In the genomic region with DNA sequence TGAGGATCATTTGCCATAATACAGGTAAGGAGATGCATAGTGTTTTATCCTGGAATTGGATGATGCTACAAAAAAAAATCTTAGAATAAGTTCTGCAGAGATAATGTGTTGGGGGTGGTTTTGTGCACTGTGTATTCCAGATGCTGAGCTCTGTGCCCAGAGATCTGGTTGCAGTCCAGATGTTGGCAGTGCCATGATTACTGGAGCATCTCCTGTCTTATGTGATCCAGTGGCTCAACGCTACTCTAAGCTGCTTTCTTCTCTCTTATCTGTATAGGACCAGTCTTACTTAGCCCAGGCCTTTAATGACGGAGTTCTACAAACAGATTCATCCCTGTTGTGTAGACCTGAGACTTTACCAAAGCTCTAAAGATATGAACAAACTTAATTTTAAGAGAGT, we compare ENCODE assay signal across 22 mouse cellular contexts. TPM values are rescaled to one million over a fixed set of nuclear protein-coding genes. Genes with fewer than 3 reads are reported as not detected.
A peak's percentile ranks its signal among the peaks of the same experiment; 100 is the strongest.
DNase-seq lines count a peak whose midpoint lies in the region; ATAC-seq and TF ChIP-seq lines count a peak whose summit lies in the region.
"Had no signal": no experiment of that assay in that cellular context is flagged by ENCODE, and none has a peak within 500 bp of the region (broad histone marks: within the 10 kb centered on the region; RNA-seq: fewer than 3 reads in every experiment).

No protein-coding gene starts in this region.

- DNase-seq in liver, postnatal 0 days: no peak
- DNase-seq in liver, embryonic 11.5 days (ENCODE audit: low spot score): no peak
- DNase-seq in midbrain, embryonic 11.5 days (ENCODE audit: low spot score, missing footprints): peak; percentile 56
- no peak for DNase-seq in layer of hippocampus, postnatal 25 days (ENCODE audit: extremely low spot score in 1 of 2, low spot score in 1 of 2)
- DNase-seq: adrenal gland, adult 2 months; adrenal gland, adult 8-10 months; adrenal gland, postnatal 10 days; adrenal gland, postnatal 14 days; adrenal gland, postnatal 25 days; adrenal gland, postnatal 36 days; B cell, adult 2 months; cerebellum, adult 11 months; cerebellum, adult 11-12 months had no signal

- no peak overlapping the region for H3K4me3 ChIP-seq in liver, postnatal 0 days (ENCODE audit: low read depth, low read length)
- no peak overlapping the region for H3K4me3 ChIP-seq in liver, embryonic 11.5 days (ENCODE audit: low read depth, low read length)
- no peak overlapping the region for H3K4me3 ChIP-seq in midbrain, embryonic 11.5 days (ENCODE audit: low read depth, low read length)
- H3K4me3 ChIP-seq in midbrain, embryonic 13.5 days (replicated peaks): no peak overlapping the region
- no peak overlapping the region for H3K4me3 ChIP-seq in kidney, embryonic 15.5 days (replicated peaks)

- peak; percentile 24; the same call in 1 of the 2 replicates for TF ChIP-seq EP300 in liver, postnatal 0 days (IDR thresholded peaks at IDR 0.05; ENCODE audit: low read depth)

- no peak overlapping the region for H3K4me2 ChIP-seq in liver, postnatal 0 days (ENCODE audit: low read depth, low read length)
- H3K4me2 ChIP-seq in liver, embryonic 11.5 days: no peak overlapping the region
- no peak overlapping the region for H3K4me2 ChIP-seq in midbrain, embryonic 11.5 days
- no peak overlapping the region for H3K4me2 ChIP-seq in midbrain, embryonic 13.5 days (replicated peaks)
- no peak overlapping the region for H3K4me2 ChIP-seq in kidney, embryonic 15.5 days

- TF ChIP-seq CTCF in liver, postnatal 0 days (IDR thresholded peaks at IDR 0.05; ENCODE audit: low read depth): no peak

- H3K27me3 ChIP-seq in liver, postnatal 0 days (ENCODE audit: insufficient read depth, low read length): no peaks in the 10 kb centered on the region
- no peaks in the 10 kb centered on the region for H3K27me3 ChIP-seq in liver, embryonic 11.5 days (replicated peaks; ENCODE audit: control insufficient read depth, insufficient read depth, low read length)
- H3K27me3 ChIP-seq in midbrain, embryonic 11.5 days (ENCODE audit: control insufficient read depth, insufficient read depth, low read length): no peaks in the 10 kb centered on the region
- H3K27me3 ChIP-seq in midbrain, embryonic 13.5 days: no peaks in the 10 kb centered on the region
- H3K27me3 ChIP-seq in kidney, embryonic 15.5 days: no peaks in the 10 kb centered on the region
- H3K27me3 ChIP-seq: CH12.LX, Patski had no signal

- no peak overlapping the region for H3K27ac ChIP-seq in liver, postnatal 0 days (ENCODE audit: low read depth)
- H3K27ac ChIP-seq in liver, embryonic 11.5 days (ENCODE audit: low read depth, low read length): no peak overlapping the region
- H3K27ac ChIP-seq in midbrain, embryonic 11.5 days (ENCODE audit: low read depth, low read length): no peak overlapping the region
- no peak overlapping the region for H3K27ac ChIP-seq in midbrain, embryonic 13.5 days
- no peak overlapping the region for H3K27ac ChIP-seq in kidney, embryonic 15.5 days

- WGBS in liver, postnatal 0 days (ENCODE audit: insufficient replicate concordance): 69% methylated on average over 2 of the region's 2 CpGs
- 78% methylated on average over 2 of the region's 2 CpGs for whole genome bisulfite sequencing in liver, embryonic 11.5 days
- WGBS in midbrain, embryonic 11.5 days: 81% methylated on average over 2 of the region's 2 CpGs
- WGBS in midbrain, embryonic 13.5 days: 82% methylated on average over 2 of the region's 2 CpGs
- WGBS in kidney, embryonic 15.5 days: 93% methylated on average over 2 of the region's 2 CpGs

- 0 out of 2 replicates have a peak, but pooled peaks have one; percentile 16 for ATAC-seq in liver, postnatal 0 days
- ATAC-seq in liver, embryonic 11.5 days (replicated peaks; ENCODE audit: low FRiP score): no peak
- no peak for ATAC-seq in midbrain, embryonic 11.5 days (ENCODE audit: low FRiP score)
- no peak for ATAC-seq in midbrain, embryonic 13.5 days
- ATAC-seq in megakaryocyte progenitor cell, adult 5-6 weeks (replicated peaks; ENCODE audit: poor library complexity): peak; percentile 47
- peak; percentile 84 for ATAC-seq in megakaryocyte-erythroid progenitor cell, adult 5-6 weeks (replicated peaks; ENCODE audit: low FRiP score, low TSS enrichment, poor library complexity, severe bottlenecking)
- no peak for ATAC-seq in kidney, embryonic 15.5 days (replicated peaks; ENCODE audit: low FRiP score)
- ATAC-seq: activated CD4-positive, CD25-positive, alpha-beta regulatory T cell, adult 4 months; CD4-positive, CD25-positive, alpha-beta regulatory T cell, adult 4 months; Patski had no signal

- no peaks in the 10 kb centered on the region for H3K9me3 ChIP-seq in liver, postnatal 0 days (ENCODE audit: low read length)
- no peaks in the 10 kb centered on the region for H3K9me3 ChIP-seq in liver, embryonic 11.5 days (ENCODE audit: control insufficient read depth, low read length)
- no peaks in the 10 kb centered on the region for H3K9me3 ChIP-seq in midbrain, embryonic 11.5 days (ENCODE audit: control insufficient read depth, low read length)
- no peaks in the 10 kb centered on the region for H3K9me3 ChIP-seq in midbrain, embryonic 13.5 days
- no peaks in the 10 kb centered on the region for H3K9me3 ChIP-seq in kidney, embryonic 15.5 days (replicated peaks)
- H3K9me3 ChIP-seq: G1E had no signal

- no peaks in the 10 kb centered on the region; the same call in 1 of the 2 replicates for H3K4me1 ChIP-seq in liver, postnatal 0 days (ENCODE audit: insufficient read depth)
- H3K4me1 ChIP-seq in liver, embryonic 11.5 days (replicated peaks; ENCODE audit: control insufficient read depth, insufficient read depth, low read length): 0 out of 2 replicates have a peak, but pooled peaks cover 2% of the 10 kb centered on the region
- no peaks in the 10 kb centered on the region for H3K4me1 ChIP-seq in midbrain, embryonic 11.5 days (ENCODE audit: control insufficient read depth, insufficient read depth, low read length)
- no peaks in the 10 kb centered on the region for H3K4me1 ChIP-seq in midbrain, embryonic 13.5 days (replicated peaks)
- no peaks in the 10 kb centered on the region for H3K4me1 ChIP-seq in kidney, embryonic 15.5 days

- H3K9ac ChIP-seq in liver, postnatal 0 days (replicated peaks): no peak overlapping the region
- H3K9ac ChIP-seq in liver, embryonic 11.5 days (ENCODE audit: low read depth, low read length): no peak overlapping the region
- H3K9ac ChIP-seq in midbrain, embryonic 11.5 days (ENCODE audit: low read length): no peak overlapping the region
- H3K9ac ChIP-seq in midbrain, embryonic 13.5 days (replicated peaks): no peak overlapping the region
- no peak overlapping the region for H3K9ac ChIP-seq in kidney, embryonic 15.5 days

- no peaks in the 10 kb centered on the region for H3K36me3 ChIP-seq in liver, postnatal 0 days (replicated peaks; ENCODE audit: insufficient read depth, low read length)
- H3K36me3 ChIP-seq in liver, embryonic 11.5 days (ENCODE audit: control insufficient read depth, insufficient read depth, low read length): no peaks in the 10 kb centered on the region
- no peaks in the 10 kb centered on the region for H3K36me3 ChIP-seq in midbrain, embryonic 11.5 days (ENCODE audit: control insufficient read depth, insufficient read depth, low read length)
- no peaks in the 10 kb centered on the region for H3K36me3 ChIP-seq in midbrain, embryonic 13.5 days
- H3K36me3 ChIP-seq in kidney, embryonic 15.5 days: no peaks in the 10 kb centered on the region
- H3K36me3 ChIP-seq: G1E had no signal

RNA-seq across cellular contexts. Expression of gene Cfap54, which starts 10.5 kb away (rescaled TPM):
- polyA plus RNA-seq in liver, postnatal 0 days (2015; fragmentation: Nextera tagmentation; extraction: Ambion mirVana): 0.11 and 0.41 TPM in 2 replicates
- polyA plus RNA-seq in liver, embryonic 11.5 days (2014; fragmentation: Nextera tagmentation; extraction: Ambion mirVana): 0.11 and 0.12 TPM in 2 replicates
- 0.80 and 0.89 TPM in 2 replicates for polyA plus RNA-seq in midbrain, embryonic 11.5 days (2014; fragmentation: Nextera tagmentation; extraction: Ambion mirVana)
- 2.3 and 3.0 TPM in 2 replicates for polyA plus RNA-seq in midbrain, embryonic 13.5 days (2015; fragmentation: Nextera tagmentation; extraction: Ambion mirVana)
- 1.1 and 1.5 TPM in 2 replicates for total RNA-seq in megakaryocyte progenitor cell, adult 5-6 weeks (2015)
- total RNA-seq in megakaryocyte progenitor cell, adult 5-6 weeks (2017): 0.44 and 2.1 TPM in 2 replicates
- total RNA-seq in megakaryocyte-erythroid progenitor cell, adult 5-6 weeks (2014; fragmentation: Nextera tagmentation): 1.4 and 1.6 TPM in 2 replicates
- 0.65 and 1.5 TPM in 2 replicates for total RNA-seq in megakaryocyte-erythroid progenitor cell, adult 5-6 weeks (2017)
- polyA plus RNA-seq in kidney, embryonic 15.5 days (2015; fragmentation: Nextera tagmentation; extraction: Ambion mirVana): 0.53 and 0.86 TPM in 2 replicates
- total RNA-seq in layer of hippocampus, postnatal 25 days (2021): 10 to 100 TPM; 14.1 to 17.3 TPM

Comparison
In these comparisons a context has a peak if more than half of its experiments do, and no peak if none do; other contexts are left out.
1. ATAC-seq: peak in liver, postnatal 0 days (single experiment), megakaryocyte progenitor cell, adult 5-6 weeks (single experiment) and megakaryocyte-erythroid progenitor cell, adult 5-6 weeks (single experiment); none in liver, embryonic 11.5 days (single experiment), midbrain, embryonic 11.5 days (single experiment), midbrain, embryonic 13.5 days (single experiment) and kidney, embryonic 15.5 days (single experiment).